Mouse (Mus musculus) olfactory bulb, adult 2 months (tissue): Measurements from ENCODE around the gene Casd1. TPM values are rescaled to one million over a fixed set of nuclear protein-coding genes. Genes with fewer than 3 reads are reported as not detected.

Source experiments
- H3K27ac ChIP-seq: fragments of 200-500 bp; 2 replicates; pipeline ENCODE4 v1.5.1; 2012; ENCODE audit warnings: low read depth, low read length; ENCODE audit not compliant: insufficient read depth
- H3K4me1 ChIP-seq: fragments of 200-500 bp; 2 replicates; pipeline ENCODE4 v1.6.1; 2012; ENCODE audit warnings: low read length; ENCODE audit not compliant: control insufficient read depth, insufficient read depth
- H3K4me3 ChIP-seq: fragments of 200-500 bp; 2 replicates; pipeline ENCODE4 v1.5.1; 2012; ENCODE audit warnings: mild to moderate bottlenecking, low read depth, low read length, moderate library complexity; ENCODE audit not compliant: insufficient read depth
- CTCF ChIP-seq: fragments of 200-500 bp; IDR thresholded peaks from 2 replicates; pipeline ENCODE4 v1.5.1; 2012; ENCODE audit warnings: low read depth, mild to moderate bottlenecking, low read length, moderate library complexity; ENCODE audit not compliant: insufficient read depth
- POLR2A ChIP-seq: fragments of 200-500 bp; IDR thresholded peaks from 2 replicates; pipeline ENCODE4 v1.6.1; 2012; ENCODE audit warnings: mild to moderate bottlenecking, low read depth, low read length, moderate library complexity; ENCODE audit not compliant: insufficient read depth
- WGBS: fragments of 180-500 bp; shearing (Covaris S2); methylation state at CpG from one replicate; pipeline ENCODE4 v1.1.7; 2018; 5-methylcytosine and 5-hydroxymethylcytosine counted together
- polyA plus RNA-seq: library from polyadenylated mRNA; stranded (reverse); fragments of >200 nt; gene quantifications from 2 replicates; pipeline ENCODE4 v1.2.4, GENCODE M21; 2012; ENCODE audit warnings: low replicate concordance; ENCODE audit not compliant: missing spikeins, insufficient read depth, insufficient read length

Gene Casd1
- polyA plus RNA-seq, 1 experiment, result not detected

GRCm38 (mm10) chr6:4601297-4601931 lies 775 bp downstream of the Casd1 start:
- no peak for TF ChIP-seq POLR2A
- TF ChIP-seq CTCF, result no peak
- 8% methylated on average over 56 of the region's 58 CpGs for WGBS
- Histone ChIP-seq H3K27ac (peak overlapping the region; percentile 96), H3K4me1 (peaks cover 7% of the 10 kb centered on the region), H3K4me3 (peak overlapping the region; percentile 87)

- no peak for TF ChIP-seq CTCF
- no peak for TF ChIP-seq POLR2A
- WGBS, result 88% methylated on average over 5 of the region's 5 CpGs
- no peak overlapping the region for H3K4me3 ChIP-seq
Observed at GRCm38 (mm10) chr6:4602012-4602411, 1.4 kb downstream of the Casd1 start.

GRCm38 (mm10) chr6:4606394-4606793 lies 5.8 kb downstream of the Casd1 start:
- Histone ChIP-seq H3K27ac (no peak overlapping the region), H3K4me3 (no peak overlapping the region), H3K4me1 (peaks cover 3% of the 10 kb centered on the region; the same call in 1 of the 2 replicates)
- whole genome bisulfite sequencing, result 90% methylated on average over 4 of the region's 4 CpGs
- no peak for TF ChIP-seq POLR2A
- TF ChIP-seq CTCF, result no peak

More at GRCm38 (mm10) chr6:4602012-4602411, 1.4 kb downstream of the Casd1 start:
- Histone ChIP-seq H3K4me1 (peaks cover 8% of the 10 kb centered on the region), H3K27ac (no peak overlapping the region)

GRCm38 (mm10) chr6:4610216-4610896 lies 9.7 kb downstream of the Casd1 start:
- TF ChIP-seq CTCF, result no peak
- TF ChIP-seq POLR2A, result no peak

GRCm38 (mm10) chr6:4611853-4612252 lies 11.2 kb downstream of the Casd1 start:
- Histone ChIP-seq H3K4me1 (no peaks in the 10 kb centered on the region), H3K27ac (no peak overlapping the region), H3K4me3 (no peak overlapping the region)
- TF ChIP-seq POLR2A (no peak), CTCF (no peak)
- whole genome bisulfite sequencing, result 89% methylated on average over 4 of the region's 4 CpGs

More at GRCm38 (mm10) chr6:4610216-4610896, 9.7 kb downstream of the Casd1 start:
- H3K4me3 ChIP-seq, result no peak overlapping the region
- H3K4me1 ChIP-seq, result peaks cover 3% of the 10 kb centered on the region; the same call in 1 of the 2 replicates
- 82% methylated on average over 4 of the region's 4 CpGs for WGBS
- no peak overlapping the region for H3K27ac ChIP-seq

- WGBS, result 95% methylated on average over 7 of the region's 7 CpGs
- Histone ChIP-seq H3K4me3 (no peak overlapping the region), H3K4me1 (no peaks in the 10 kb centered on the region), H3K27ac (no peak overlapping the region)
- TF ChIP-seq POLR2A (no peak), CTCF (no peak)
Observed at GRCm38 (mm10) chr6:4612431-4612830, 11.8 kb downstream of the Casd1 start.

GRCm38 (mm10) chr6:4617911-4618310 lies 17.3 kb downstream of the Casd1 start:
- Histone ChIP-seq H3K27ac (no peak overlapping the region), H3K4me3 (no peak overlapping the region), H3K4me1 (no peaks in the 10 kb centered on the region)
- no peak for TF ChIP-seq CTCF
- TF ChIP-seq POLR2A, result no peak
- WGBS, result 95% methylated on average over 10 of the region's 10 CpGs

GRCm38 (mm10) chr6:4631464-4631863 lies 30.8 kb downstream of the Casd1 start:
- no peak for TF ChIP-seq POLR2A
- no peak for TF ChIP-seq CTCF
- no peak overlapping the region for H3K4me3 ChIP-seq
- no peaks in the 10 kb centered on the region for H3K4me1 ChIP-seq
- 69% methylated on average over 3 of the region's 3 CpGs for WGBS
- no peak overlapping the region for H3K27ac ChIP-seq

GRCm38 (mm10) chr6:4633189-4633588 lies 32.5 kb downstream of the Casd1 start:
- no peak for TF ChIP-seq POLR2A
- TF ChIP-seq CTCF, result no peak
- H3K27ac ChIP-seq, result no peak overlapping the region
- WGBS, result 72% methylated on average over 4 of the region's 4 CpGs
- H3K4me1 ChIP-seq, result no peaks in the 10 kb centered on the region
- no peak overlapping the region for H3K4me3 ChIP-seq

GRCm38 (mm10) chr6:4634804-4635203 lies 34.2 kb downstream of the Casd1 start:
- H3K4me3 ChIP-seq, result no peak overlapping the region
- no peak overlapping the region for H3K27ac ChIP-seq
- no peaks in the 10 kb centered on the region for H3K4me1 ChIP-seq
- no peak for TF ChIP-seq POLR2A
- no peak for TF ChIP-seq CTCF
- 89% methylated on average over 1 of the region's 1 CpGs for WGBS
